Mouse (Mus musculus) G1E (cell line): Measurements from ENCODE around the gene Polr3b. TPM values are rescaled to one million over a fixed set of nuclear protein-coding genes. Genes with fewer than 3 reads are reported as not detected.

Experiments used
- ATAC-seq: 2 replicates; pipeline ENCODE4 v1.8.0; 2016; ENCODE audit warnings: mild to moderate bottlenecking; ENCODE audit not compliant: insufficient number of reproducible peaks, poor library complexity, low FRiP score, severe bottlenecking; ENCODE audit errors: extremely low read depth
- DNase-seq: peaks from one replicate; pipeline ENCODE4 v3.0.0; 2012; ENCODE audit warnings: low spot score
- H3K27me3 ChIP-seq: 2 replicates; pipeline ENCODE4 v1.6.1; 2012; ENCODE audit warnings: mild to moderate bottlenecking, low read length, inconsistent platforms; ENCODE audit not compliant: insufficient read depth
- H3K36me3 ChIP-seq: replicated peaks from 2 replicates; pipeline ENCODE3; 2012; ENCODE audit warnings: mild to moderate bottlenecking, inconsistent platforms
- H3K4me1 ChIP-seq: 2 replicates; pipeline ENCODE4 v1.6.1; 2012; ENCODE audit warnings: low read depth, low read length, inconsistent platforms, mixed read lengths; ENCODE audit not compliant: insufficient read depth
- H3K4me3 ChIP-seq: 2 replicates; pipeline ENCODE4 v1.5.1; 2012; ENCODE audit warnings: low read depth, mild to moderate bottlenecking, inconsistent platforms, low read length, moderate library complexity, mixed read lengths
- H3K9me3 ChIP-seq: replicated peaks from 2 replicates; pipeline ENCODE4 v1.6.1; 2012; ENCODE audit warnings: inconsistent platforms
- CTCF ChIP-seq: IDR thresholded peaks from 2 replicates; pipeline ENCODE4 v1.5.1; 2012; ENCODE audit warnings: low read depth, low read length, inconsistent platforms, mixed read lengths
- GATA1 ChIP-seq: IDR thresholded peaks from 2 replicates; pipeline ENCODE4 v1.6.1; 2012; ENCODE audit warnings: borderline replicate concordance, low read length, inconsistent platforms, mixed read lengths
- GATA2 ChIP-seq: IDR thresholded peaks from 2 replicates; pipeline ENCODE4 v1.6.1; 2012; ENCODE audit warnings: low read depth, low read length, inconsistent platforms, borderline replicate concordance
- POLR2AphosphoS5 ChIP-seq: IDR thresholded peaks from 2 replicates; pipeline ENCODE4 v1.6.1; 2012; ENCODE audit warnings: low read depth, low read length, inconsistent platforms; ENCODE audit not compliant: insufficient replicate concordance
- TAL1 ChIP-seq: conservative IDR thresholded peaks from 2 replicates; pipeline ENCODE4 v1.6.1; 2012; ENCODE audit warnings: low read depth, low read length, inconsistent platforms, mixed read lengths
- polyA plus RNA-seq: library from polyadenylated mRNA; stranded (reverse); fragments of >175 nt; gene quantifications from 2 replicates; pipeline ENCODE4 v1.2.3, GENCODE M21; 2012
- total RNA-seq, 2 experiments: library from RNA; stranded (forward) in 1 of 2; stranded (reverse) in 1 of 2; fragments of 200-1000 nt in 1 of 2; fragments of >200 nt in 1 of 2; fragmentation: Nextera tagmentation in 1 of 2; gene quantifications; 2 replicates each; pipeline ENCODE4 v1.2.3; 2014 to 2017

Gene Polr3b
- total and polyA plus RNA-seq, 3 experiments: 5.6 to 27.2 (median 21.9) TPM

- peaks cover 37% of the 10 kb centered on the region for H3K27me3 ChIP-seq
- TF ChIP-seq TAL1 (no peak), GATA2 (no peak), CTCF (no peak), POLR2AphosphoS5 (no peak), GATA1 (no peak)
- H3K4me3 ChIP-seq: no peak overlapping the region
- no peaks in the 10 kb centered on the region for H3K36me3 ChIP-seq
- ATAC-seq: no peak
- H3K9me3 ChIP-seq: no peaks in the 10 kb centered on the region
- no peak for DNase-seq
- H3K4me1 ChIP-seq: no peaks in the 10 kb centered on the region
Observed at GRCm38 (mm10) chr10:84756435-84757095, 134.5 kb downstream of the Polr3b start.

GRCm38 (mm10) chr10:84757426-84758199 lies 135.5 kb downstream of the Polr3b start:
- no peaks in the 10 kb centered on the region for H3K36me3 ChIP-seq
- DNase-seq (no peak), ATAC-seq (no peak)
- TF ChIP-seq POLR2AphosphoS5 (no peak), TAL1 (no peak), GATA1 (no peak), GATA2 (no peak), CTCF (no peak)
- peaks cover 33% of the 10 kb centered on the region for H3K27me3 ChIP-seq
- H3K4me3 ChIP-seq: no peak overlapping the region
- H3K9me3 ChIP-seq: no peaks in the 10 kb centered on the region
- H3K4me1 ChIP-seq: no peaks in the 10 kb centered on the region

GRCm38 (mm10) chr10:84758200-84758468 lies 136.0 kb downstream of the Polr3b start:
- Histone ChIP-seq H3K36me3 (no peaks in the 10 kb centered on the region), H3K4me3 (no peak overlapping the region), H3K27me3 (peaks cover 33% of the 10 kb centered on the region), H3K9me3 (no peaks in the 10 kb centered on the region), H3K4me1 (no peaks in the 10 kb centered on the region)
- ATAC-seq (no peak), DNase-seq (no peak)
- no peak for TF ChIP-seq POLR2AphosphoS5
- TF ChIP-seq CTCF: no peak
- no peak for TF ChIP-seq GATA2
- TF ChIP-seq TAL1: no peak
- TF ChIP-seq GATA1: no peak

- H3K27me3 ChIP-seq: peaks cover 33% of the 10 kb centered on the region
- no peaks in the 10 kb centered on the region for H3K36me3 ChIP-seq
- H3K4me1 ChIP-seq: no peaks in the 10 kb centered on the region
- DNase-seq (no peak), ATAC-seq (no peak)
- H3K9me3 ChIP-seq: no peaks in the 10 kb centered on the region
- TF ChIP-seq GATA2 (no peak), TAL1 (no peak), GATA1 (no peak), CTCF (no peak)
- H3K4me3 ChIP-seq: no peak overlapping the region
Observed at GRCm38 (mm10) chr10:84758483-84759431, 136.7 kb downstream of the Polr3b start.

GRCm38 (mm10) chr10:84759511-84760117 lies 137.5 kb downstream of the Polr3b start:
- TF ChIP-seq TAL1: no peak
- TF ChIP-seq GATA1: no peak
- TF ChIP-seq GATA2: no peak
- TF ChIP-seq POLR2AphosphoS5: no peak
- no peak for TF ChIP-seq CTCF
- Histone ChIP-seq H3K4me3 (no peak overlapping the region), H3K4me1 (no peaks in the 10 kb centered on the region), H3K36me3 (no peaks in the 10 kb centered on the region), H3K9me3 (no peaks in the 10 kb centered on the region), H3K27me3 (peaks cover 32% of the 10 kb centered on the region)
- DNase-seq (no peak), ATAC-seq (no peak)
